Mouse (Mus musculus): Measurements from ENCODE around the gene Vsnl1.

- TF ChIP-seq POLR2A (IDR thresholded peaks at IDR 0.05; ENCODE audit: insufficient read depth, low read depth, low read length) = no peak
- no peak for TF ChIP-seq CTCF (IDR thresholded peaks at IDR 0.05)
- TF ChIP-seq EP300 (IDR thresholded peaks at IDR 0.05; ENCODE audit: insufficient read depth, low read depth, low read length) = no peak
Measured at GRCm38 (mm10) chr12:11434446-11434845, 2.0 kb downstream of the Vsnl1 start.

Data from heart, adult 2 months (tissue).